Mouse (Mus musculus): Measurements from ENCODE around the gene Fancc. TPM values are rescaled to one million over a fixed set of nuclear protein-coding genes. Genes with fewer than 3 reads are reported as not detected.
A peak's percentile ranks its signal among the peaks of the same experiment; 100 is the strongest.

The Fancc gene
- total and polyA plus RNA-seq, 2 experiments from 2014 or later, result 9.2 to 12.1 TPM

DNA sequence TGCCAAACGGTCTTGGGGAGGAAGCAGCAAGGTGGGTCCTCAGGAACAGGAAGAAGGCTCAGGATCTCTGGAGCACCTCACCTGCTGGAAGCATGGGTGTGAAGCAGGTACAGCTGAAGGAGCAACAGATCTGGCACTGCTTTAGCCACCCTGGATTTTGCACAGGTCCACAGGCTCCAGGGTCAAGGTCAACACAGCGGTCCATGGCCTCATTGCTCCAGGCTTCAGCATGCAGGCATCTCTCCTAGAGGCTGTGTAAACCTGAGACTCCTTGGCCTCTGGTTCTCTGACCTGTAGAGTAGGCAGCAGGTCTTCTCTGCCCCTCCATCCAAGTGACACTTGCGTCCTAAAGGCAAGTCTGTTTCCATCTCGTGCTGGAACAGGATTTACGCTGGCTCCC, 198.1 kb downstream of the Fancc start:
- Histone ChIP-seq H3K4me2 (ENCODE audit: low read depth, low read length, poor library complexity, severe bottlenecking) (no peak overlapping the region), H3K9me3 (ENCODE audit: low read length) (no peaks in the 10 kb centered on the region), H3K36me3 (ENCODE audit: insufficient read depth, low read length) (peaks cover 17% of the 10 kb centered on the region), H3K27me3 (ENCODE audit: insufficient read depth, low read length) (no peaks in the 10 kb centered on the region), H3K9ac (replicated peaks; ENCODE audit: low read length, poor library complexity, severe bottlenecking) (no peak overlapping the region), H3K27ac (ENCODE audit: low read depth, low read length) (no peak overlapping the region), H3K4me3 (ENCODE audit: low read depth, low read length) (no peak overlapping the region), H3K4me1 (ENCODE audit: insufficient read depth, low read length) (peaks cover 6% of the 10 kb centered on the region; the same call in 1 of the 2 replicates)
- DNase-seq (ENCODE audit: low spot score) (no peak), ATAC-seq (ENCODE audit: low FRiP score) (no peak)
- no peak for TF ChIP-seq CTCF (IDR thresholded peaks at IDR 0.05)
- WGBS, result 92% methylated on average over 5 of the region's 5 CpGs

- 87% methylated on average over 3 of the region's 3 CpGs for WGBS
- Histone ChIP-seq H3K9ac (replicated peaks; ENCODE audit: low read length, poor library complexity, severe bottlenecking) (no peak overlapping the region), H3K27me3 (ENCODE audit: insufficient read depth, low read length) (no peaks in the 10 kb centered on the region), H3K4me3 (ENCODE audit: low read depth, low read length) (no peak overlapping the region), H3K36me3 (ENCODE audit: insufficient read depth, low read length) (peaks cover 15% of the 10 kb centered on the region; the same call in 1 of the 2 replicates), H3K4me2 (ENCODE audit: low read depth, low read length, poor library complexity, severe bottlenecking) (no peak overlapping the region), H3K27ac (ENCODE audit: low read depth, low read length) (no peak overlapping the region), H3K9me3 (ENCODE audit: low read length) (no peaks in the 10 kb centered on the region), H3K4me1 (ENCODE audit: insufficient read depth, low read length) (peaks cover 6% of the 10 kb centered on the region; the same call in 1 of the 2 replicates)
- ATAC-seq (ENCODE audit: low FRiP score) (no peak), DNase-seq (ENCODE audit: low spot score) (no peak)
- no peak for TF ChIP-seq CTCF (IDR thresholded peaks at IDR 0.05)
Measured at GRCm38 (mm10) chr13:63297933-63298332, 199.1 kb downstream of the Fancc start.

GRCm38 (mm10) chr13:63297003-63297402, 200.1 kb downstream of the Fancc start:
- Histone ChIP-seq H3K36me3 (ENCODE audit: insufficient read depth, low read length) (peaks cover 15% of the 10 kb centered on the region; the same call in 1 of the 2 replicates), H3K27ac (ENCODE audit: low read depth, low read length) (no peak overlapping the region), H3K9ac (replicated peaks; ENCODE audit: low read length, poor library complexity, severe bottlenecking) (no peak overlapping the region), H3K4me1 (ENCODE audit: insufficient read depth, low read length) (peaks cover 6% of the 10 kb centered on the region; the same call in 1 of the 2 replicates), H3K9me3 (ENCODE audit: low read length) (no peaks in the 10 kb centered on the region), H3K4me2 (ENCODE audit: low read depth, low read length, poor library complexity, severe bottlenecking) (no peak overlapping the region), H3K4me3 (ENCODE audit: low read depth, low read length) (no peak overlapping the region), H3K27me3 (ENCODE audit: insufficient read depth, low read length) (no peaks in the 10 kb centered on the region)
- TF ChIP-seq CTCF (IDR thresholded peaks at IDR 0.05), result no peak
- DNase-seq (ENCODE audit: low spot score) (no peak), ATAC-seq (ENCODE audit: low FRiP score) (no peak)
- WGBS, result 92% methylated on average over 2 of the region's 2 CpGs

DNA sequence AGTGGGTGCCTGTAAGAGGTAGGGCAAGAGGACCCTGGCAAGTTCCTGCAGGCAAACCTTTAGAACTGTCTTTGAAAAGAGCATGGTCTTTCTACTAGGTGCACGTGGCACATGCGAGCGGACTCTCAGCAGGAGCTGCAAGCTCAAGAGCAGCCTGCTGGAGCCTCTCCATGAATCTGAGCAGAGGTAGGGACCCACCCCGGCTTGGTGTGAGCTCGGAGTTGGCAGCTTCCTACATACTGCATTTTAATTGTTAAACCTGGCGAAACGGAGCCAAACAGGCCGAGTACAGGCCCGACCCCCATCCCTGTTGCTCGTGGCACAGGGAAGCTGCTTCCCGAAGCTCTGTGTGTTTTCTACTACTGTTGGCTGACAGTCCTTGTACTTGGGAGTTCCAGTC, 200.8 kb downstream of the Fancc start:
- Histone ChIP-seq H3K9ac (replicated peaks; ENCODE audit: low read length, poor library complexity, severe bottlenecking) (no peak overlapping the region), H3K4me2 (ENCODE audit: low read depth, low read length, poor library complexity, severe bottlenecking) (no peak overlapping the region), H3K27me3 (ENCODE audit: insufficient read depth, low read length) (no peaks in the 10 kb centered on the region), H3K36me3 (ENCODE audit: insufficient read depth, low read length) (peaks cover 15% of the 10 kb centered on the region; the same call in 1 of the 2 replicates), H3K9me3 (ENCODE audit: low read length) (no peaks in the 10 kb centered on the region), H3K4me1 (ENCODE audit: insufficient read depth, low read length) (no peaks in the 10 kb centered on the region; the same call in 1 of the 2 replicates), H3K27ac (ENCODE audit: low read depth, low read length) (no peak overlapping the region), H3K4me3 (ENCODE audit: low read depth, low read length) (no peak overlapping the region)
- TF ChIP-seq CTCF (IDR thresholded peaks at IDR 0.05), result no peak
- DNase-seq (ENCODE audit: low spot score) (no peak), ATAC-seq (ENCODE audit: low FRiP score) (no peak)
- 92% methylated on average over 11 of the region's 11 CpGs for WGBS

DNA sequence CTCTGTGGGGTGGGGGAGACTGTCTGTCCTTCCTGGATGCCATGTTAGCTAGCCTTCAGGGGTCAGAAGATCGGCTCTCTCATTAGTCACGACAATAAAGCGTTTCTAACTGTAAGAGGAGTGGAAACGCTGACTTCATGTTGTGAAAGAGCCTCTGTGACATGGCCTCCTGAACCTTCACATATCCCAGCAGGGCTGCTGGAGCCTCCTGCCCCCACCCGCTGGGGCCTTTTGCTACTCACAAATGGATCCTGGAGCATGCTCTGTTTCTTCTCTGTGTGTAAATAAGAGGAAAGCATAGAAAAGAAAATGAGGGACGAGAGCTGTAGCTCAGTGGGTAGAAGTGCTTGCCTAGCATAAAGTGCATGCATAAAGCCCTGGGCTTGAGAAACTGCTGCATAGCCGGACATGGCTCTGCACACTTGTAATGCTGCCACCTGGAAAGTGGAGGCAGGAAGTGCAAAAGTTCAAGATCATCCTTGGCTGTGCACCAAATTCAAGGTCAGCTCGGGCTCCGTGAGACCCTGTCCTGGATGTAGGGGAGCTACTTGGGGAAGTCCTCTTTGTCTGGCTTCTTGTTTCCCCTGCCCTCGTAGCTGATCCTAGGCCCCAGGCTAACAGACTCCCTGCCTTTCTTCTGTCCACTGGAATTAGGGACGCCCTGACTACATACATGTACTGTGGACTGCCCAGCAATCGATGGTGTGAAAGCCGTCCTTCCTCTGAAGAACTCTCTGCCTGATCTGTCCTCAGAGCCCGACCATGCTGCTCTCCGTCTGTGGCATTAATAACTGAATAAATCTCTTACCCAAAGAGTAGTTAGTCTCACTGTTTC, 202.5 kb downstream of the Fancc start:
- H3K36me3 ChIP-seq (ENCODE audit: insufficient read depth, low read length), result peaks cover 12% of the 10 kb centered on the region; the same call in 1 of the 2 replicates
- no peaks in the 10 kb centered on the region for H3K9me3 ChIP-seq (ENCODE audit: low read length)
- H3K4me3 ChIP-seq (ENCODE audit: low read depth, low read length), result no peak overlapping the region
- no peak for TF ChIP-seq CTCF (IDR thresholded peaks at IDR 0.05)
- H3K4me1 ChIP-seq (ENCODE audit: insufficient read depth, low read length), result no peaks in the 10 kb centered on the region; the same call in 1 of the 2 replicates
- WGBS, result 23% methylated on average over 15 of the region's 15 CpGs
- peak; percentile 27 for DNase-seq (ENCODE audit: low spot score)
- no peaks in the 10 kb centered on the region for H3K27me3 ChIP-seq (ENCODE audit: insufficient read depth, low read length)
- no peak overlapping the region for H3K9ac ChIP-seq (replicated peaks; ENCODE audit: low read length, poor library complexity, severe bottlenecking)
- H3K4me2 ChIP-seq (ENCODE audit: low read depth, low read length, poor library complexity, severe bottlenecking), result no peak overlapping the region
- H3K27ac ChIP-seq (ENCODE audit: low read depth, low read length), result no peak overlapping the region
- ATAC-seq (ENCODE audit: low FRiP score), result no peak

DNA sequence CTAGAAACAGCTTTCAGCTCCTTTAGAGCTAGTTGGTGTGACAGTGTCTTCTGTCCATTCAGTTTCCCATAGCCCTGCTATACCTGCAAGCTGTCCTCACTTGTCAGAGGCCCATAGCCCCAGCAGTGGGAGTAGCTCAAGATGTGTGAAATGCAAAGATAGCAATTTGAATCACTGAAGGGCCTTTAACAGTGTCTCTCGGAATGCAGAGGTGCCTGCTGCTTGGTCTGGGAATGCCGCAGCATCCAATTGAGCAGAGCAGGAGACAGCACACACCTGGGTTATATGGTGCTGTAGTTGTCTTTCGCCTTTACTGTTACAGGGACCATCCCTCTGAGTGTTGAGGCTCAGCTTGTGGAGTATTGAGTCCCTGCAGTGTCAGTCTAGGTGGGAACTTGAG, 203.4 kb downstream of the Fancc start:
- no peak overlapping the region for H3K4me2 ChIP-seq (ENCODE audit: low read depth, low read length, poor library complexity, severe bottlenecking)
- H3K4me3 ChIP-seq (ENCODE audit: low read depth, low read length), result no peak overlapping the region
- ATAC-seq (ENCODE audit: low FRiP score), result no peak
- H3K9me3 ChIP-seq (ENCODE audit: low read length), result no peaks in the 10 kb centered on the region
- no peak for DNase-seq (ENCODE audit: low spot score)
- 62% methylated on average over 3 of the region's 3 CpGs for WGBS
- H3K4me1 ChIP-seq (ENCODE audit: insufficient read depth, low read length), result no peaks in the 10 kb centered on the region; the same call in 1 of the 2 replicates
- no peak overlapping the region for H3K27ac ChIP-seq (ENCODE audit: low read depth, low read length)
- TF ChIP-seq CTCF (IDR thresholded peaks at IDR 0.05), result no peak
- H3K36me3 ChIP-seq (ENCODE audit: insufficient read depth, low read length), result peaks cover 5% of the 10 kb centered on the region; the same call in 1 of the 2 replicates
- H3K27me3 ChIP-seq (ENCODE audit: insufficient read depth, low read length), result no peaks in the 10 kb centered on the region
- no peak overlapping the region for H3K9ac ChIP-seq (replicated peaks; ENCODE audit: low read length, poor library complexity, severe bottlenecking)

All from midbrain, postnatal 0 days (tissue).